Mouse (Mus musculus) myocyte (in vitro differentiated cells): ENCODE data around the gene Emc10. TPM values are rescaled to one million over a fixed set of nuclear protein-coding genes. Genes with fewer than 3 reads are reported as not detected.
A peak's percentile ranks its signal among the peaks of the same experiment; 100 is the strongest.

Source experiments
- H3K27me3 ChIP-seq: one replicate; pipeline ENCODE4 v1.6.1; 2011; ENCODE audit not compliant: control insufficient read depth, insufficient read depth, insufficient read length
- H3K36me3 ChIP-seq: one replicate; pipeline ENCODE4 v1.6.1; 2011; ENCODE audit not compliant: control insufficient read depth, insufficient read depth
- H3K4me2 ChIP-seq: one replicate; pipeline ENCODE4 v1.6.1; 2011; ENCODE audit warnings: low read depth, control low read depth
- H3K4me3 ChIP-seq: one replicate; pipeline ENCODE4 v1.5.1; 2011; ENCODE audit warnings: mild to moderate bottlenecking, control low read depth, moderate library complexity
- H3K79me2 ChIP-seq: one replicate; pipeline ENCODE4 v1.6.1; 2011; ENCODE audit not compliant: control insufficient read depth, insufficient read depth
- H3ac ChIP-seq: one replicate; pipeline ENCODE4 v1.6.1; 2011; ENCODE audit not compliant: control insufficient read depth, insufficient read length
- CEBPB ChIP-seq: IDR thresholded peaks from 2 replicates; pipeline ENCODE4 v1.6.1; 2011; ENCODE audit warnings: mild to moderate bottlenecking, moderate library complexity; ENCODE audit not compliant: poor library complexity, insufficient read depth, severe bottlenecking
- E2F4 ChIP-seq: IDR thresholded peaks from one replicate; pipeline ENCODE4 v1.6.1; 2011; ENCODE audit warnings: mild to moderate bottlenecking, control low read depth, moderate library complexity; ENCODE audit not compliant: insufficient read depth
- MAX ChIP-seq: IDR thresholded peaks from one replicate; pipeline ENCODE4 v1.6.1; 2011; ENCODE audit warnings: low read depth, mild to moderate bottlenecking, control low read depth
- MYOD1 ChIP-seq, 3 experiments: IDR thresholded peaks; one replicate each; pipeline ENCODE4 v1.6.1; 2011; ENCODE audit warnings: control low read depth in 2 of 3, low read depth in 2 of 3, mild to moderate bottlenecking in 2 of 3, moderate library complexity in 1 of 3; ENCODE audit not compliant: insufficient read length in 2 of 3, control insufficient read depth in 1 of 3
- MYOG ChIP-seq, 3 experiments: IDR thresholded peaks; one replicate each; pipeline ENCODE4 v1.6.1; 2011; ENCODE audit warnings: control low read depth in 2 of 3, low read depth in 2 of 3, mild to moderate bottlenecking in 2 of 3; ENCODE audit not compliant: insufficient read length in 2 of 3, control insufficient read depth in 1 of 3, insufficient read depth in 1 of 3
- POLR2A ChIP-seq: IDR thresholded peaks from one replicate; pipeline ENCODE4 v1.6.1; 2011; ENCODE audit warnings: low read depth, mild to moderate bottlenecking, control low read depth, moderate library complexity; ENCODE audit not compliant: insufficient read length
- POLR2AphosphoS2 ChIP-seq: IDR thresholded peaks from one replicate; pipeline ENCODE4 v1.6.1; 2011; ENCODE audit warnings: low read depth, control low read depth; ENCODE audit not compliant: insufficient read length
- REST ChIP-seq: IDR thresholded peaks from one replicate; pipeline ENCODE4 v1.6.1; 2011; ENCODE audit warnings: mild to moderate bottlenecking, control low read depth, moderate library complexity; ENCODE audit not compliant: insufficient read depth, insufficient read length
- SRF ChIP-seq: IDR thresholded peaks from one replicate; pipeline ENCODE4 v1.6.1; 2011; ENCODE audit warnings: low read depth; ENCODE audit not compliant: control insufficient read depth, insufficient read length
- TCF12 ChIP-seq: IDR thresholded peaks from one replicate; pipeline ENCODE4 v1.6.1; 2011; ENCODE audit warnings: mild to moderate bottlenecking, control low read depth; ENCODE audit not compliant: poor library complexity, insufficient read depth, severe bottlenecking
- TCF3 ChIP-seq: IDR thresholded peaks from one replicate; pipeline ENCODE4 v1.6.1; 2011; ENCODE audit warnings: low read depth, control low read depth; ENCODE audit not compliant: insufficient read length
- USF1 ChIP-seq: IDR thresholded peaks from one replicate; pipeline ENCODE4 v1.6.1; 2011; ENCODE audit warnings: low read depth, mild to moderate bottlenecking, control low read depth, moderate library complexity
- polyA plus RNA-seq: library from polyadenylated mRNA; unstranded; fragments of >200 nt; fragmentation: generic; extraction: Trizol; gene quantifications from one replicate; pipeline ENCODE4 v1.2.1, GENCODE M21; 2012; ENCODE audit warnings: missing spikeins

Gene Emc10
- polyA plus RNA-seq, 1 experiment: 98.2 TPM

DNA sequence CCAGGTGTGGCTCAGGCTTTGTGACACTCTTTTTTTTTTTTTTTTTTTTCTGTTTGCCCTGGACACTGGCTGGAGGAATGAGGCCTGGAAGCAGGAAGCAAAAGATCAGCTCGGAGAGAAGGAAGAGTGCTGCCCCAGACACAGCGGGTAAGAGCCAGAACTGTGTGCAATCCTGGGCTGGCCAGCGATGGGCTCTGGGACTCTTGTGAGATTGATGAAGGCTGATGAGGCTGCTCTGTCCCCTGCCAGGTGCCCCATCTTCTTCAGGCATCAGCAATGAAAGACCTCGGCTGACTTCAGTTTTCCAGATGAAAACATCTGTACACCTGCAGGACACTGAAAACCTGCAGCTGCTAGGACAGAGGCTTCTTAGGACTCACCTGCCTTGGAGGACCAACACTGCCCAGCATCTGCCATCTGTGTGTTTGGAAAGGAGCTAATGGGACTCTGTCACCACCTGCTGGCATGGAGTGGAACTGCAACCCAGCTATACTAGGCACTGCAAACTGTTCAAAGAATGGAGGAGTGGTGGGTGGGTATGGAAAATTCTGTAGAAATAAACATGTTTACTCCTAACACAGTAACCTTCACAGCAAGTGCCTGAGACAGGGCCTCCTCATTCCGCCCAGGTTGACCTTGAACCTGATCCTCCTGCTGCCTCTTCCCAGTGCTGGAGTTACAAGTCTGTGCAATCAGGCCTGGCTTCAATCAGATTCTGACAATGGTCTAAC is 11.3 kb downstream of the Emc10 start:
- Histone ChIP-seq H3K4me3 (no peak overlapping the region), H3K27me3 (no peaks in the 10 kb centered on the region), H3K79me2 (peaks cover 6% of the 10 kb centered on the region), H3K4me2 (no peak overlapping the region), H3ac (no peak overlapping the region), H3K36me3 (no peaks in the 10 kb centered on the region)
- TF ChIP-seq POLR2A: peak; percentile 12
- TF ChIP-seq POLR2AphosphoS2: peak; percentile 12
- TF ChIP-seq MYOG (IDR thresholded peaks at IDR 0.05; ENCODE audit: control insufficient read depth in 1 of 3, insufficient read depth in 1 of 3, insufficient read length in 2 of 3, low read depth in 2 of 3): no peak

DNA sequence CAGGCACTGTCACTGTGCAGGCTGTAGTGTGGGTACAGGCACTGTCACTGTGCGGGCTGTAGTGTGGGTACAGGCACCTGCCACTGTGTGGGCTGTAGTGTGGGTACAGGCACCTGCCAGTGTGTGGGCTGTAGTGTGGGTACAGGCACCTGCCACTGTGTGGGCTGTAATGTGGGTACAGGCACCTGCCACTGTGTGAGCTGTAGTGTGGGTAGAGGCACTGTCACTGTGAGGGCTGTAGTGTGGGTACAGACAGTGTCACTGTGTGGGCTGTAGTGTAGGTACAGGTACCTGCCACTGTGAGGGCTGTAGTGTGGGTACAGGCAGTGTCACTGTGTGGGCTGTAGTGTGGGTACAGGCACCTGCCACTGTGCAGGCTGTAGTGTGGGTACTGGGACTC is 12.2 kb downstream of the Emc10 start:
- Histone ChIP-seq H3K4me3 (no peak overlapping the region), H3K36me3 (no peaks in the 10 kb centered on the region), H3K27me3 (no peaks in the 10 kb centered on the region), H3K79me2 (peaks cover 7% of the 10 kb centered on the region), H3ac (no peak overlapping the region), H3K4me2 (no peak overlapping the region)
- TF ChIP-seq POLR2AphosphoS2: peak; percentile 74
- peak in 2 of 3 experiments; percentile 49 to 60 for TF ChIP-seq MYOG (IDR thresholded peaks at IDR 0.05; ENCODE audit: control insufficient read depth in 1 of 3, insufficient read depth in 1 of 3, insufficient read length in 2 of 3, low read depth in 2 of 3)
- no peak for TF ChIP-seq USF1
- peak in 2 of 3 experiments; percentile 61 to 69 for TF ChIP-seq MYOD1 (IDR thresholded peaks at IDR 0.05; ENCODE audit: control insufficient read depth in 1 of 3, insufficient read length in 2 of 3, low read depth in 2 of 3)
- TF ChIP-seq TCF3: peak; percentile 27

GRCm38 (mm10) chr7:44482836-44483435 is 13.4 kb downstream of the Emc10 start:
- H3K4me2 ChIP-seq: peak overlapping the region; percentile 36
- no peak overlapping the region for H3K4me3 ChIP-seq
- no peaks in the 10 kb centered on the region for H3K27me3 ChIP-seq
- H3ac ChIP-seq: no peak overlapping the region
- no peaks in the 10 kb centered on the region for H3K36me3 ChIP-seq
- peaks cover 11% of the 10 kb centered on the region for H3K79me2 ChIP-seq
- TF ChIP-seq REST: no peak
- TF ChIP-seq E2F4: no peak
- no peak for TF ChIP-seq SRF
- TF ChIP-seq MYOD1 (IDR thresholded peaks at IDR 0.05; ENCODE audit: control insufficient read depth in 1 of 3, insufficient read length in 2 of 3, low read depth in 2 of 3): no peak
- no peak for TF ChIP-seq POLR2AphosphoS2

DNA sequence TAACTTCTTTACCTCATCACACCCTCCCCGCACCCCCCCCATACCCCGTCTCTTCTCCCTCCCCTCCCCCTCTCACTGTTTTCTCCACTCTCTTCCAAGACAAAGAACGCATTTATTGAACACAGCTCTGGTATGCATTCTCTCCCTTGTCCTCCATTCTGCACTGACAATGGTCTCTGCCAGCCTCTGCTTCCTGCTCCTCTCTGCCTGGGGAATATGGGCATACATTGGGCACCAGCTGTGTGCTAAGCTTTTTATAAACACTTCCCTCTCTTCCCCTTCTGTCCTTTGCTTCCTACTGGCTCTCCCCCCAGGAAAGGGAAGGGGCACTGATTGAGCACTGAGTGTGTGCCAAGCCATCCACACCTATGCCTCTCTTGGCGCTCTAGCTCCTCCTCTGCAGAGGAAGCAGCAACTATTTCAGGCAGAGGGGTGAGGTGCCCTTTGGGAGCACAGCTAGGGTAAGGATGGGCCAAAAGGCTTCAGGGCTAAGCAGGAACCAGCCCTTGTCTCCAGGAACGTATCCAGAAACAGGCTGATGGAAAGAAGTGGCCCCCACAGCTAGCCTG is 21.2 kb downstream of the Emc10 start:
- H3ac ChIP-seq: peak overlapping the region; percentile 29
- H3K79me2 ChIP-seq: peaks cover 6% of the 10 kb centered on the region
- H3K27me3 ChIP-seq: no peaks in the 10 kb centered on the region
- H3K4me3 ChIP-seq: peak overlapping the region; percentile 31
- TF ChIP-seq MYOD1 (IDR thresholded peaks at IDR 0.05; ENCODE audit: control insufficient read depth in 1 of 3, insufficient read length in 2 of 3, low read depth in 2 of 3) (no peak), CEBPB (no peak), POLR2AphosphoS2 (peak; percentile 58), REST (no peak), POLR2A (peak; percentile 51), MAX (no peak)
- no peaks in the 10 kb centered on the region for H3K36me3 ChIP-seq
- peak overlapping the region; percentile 66 for H3K4me2 ChIP-seq

DNA sequence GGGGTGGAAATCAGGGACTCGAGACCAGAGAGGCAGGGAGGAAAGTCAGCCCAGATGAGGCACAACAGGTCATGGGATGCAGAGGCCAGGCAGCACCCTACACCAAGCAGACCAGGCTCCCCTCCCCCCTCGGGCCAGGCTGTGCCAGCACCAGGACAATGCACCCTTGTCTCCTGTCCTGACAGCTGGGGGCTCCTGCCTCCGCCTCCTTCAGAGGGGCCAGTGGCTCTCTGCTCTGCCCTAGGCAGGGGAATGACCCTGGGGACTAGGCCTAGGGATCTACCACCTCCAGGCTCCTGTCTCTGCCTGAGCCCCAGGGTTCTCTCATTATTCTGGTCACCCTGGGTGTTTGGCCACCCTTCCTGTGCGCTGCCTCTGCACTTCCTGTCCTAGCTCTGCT is 21.9 kb downstream of the Emc10 start:
- no peaks in the 10 kb centered on the region for H3K27me3 ChIP-seq
- H3ac ChIP-seq: peak overlapping the region; percentile 29
- peaks cover 4% of the 10 kb centered on the region for H3K79me2 ChIP-seq
- H3K4me3 ChIP-seq: peak overlapping the region; percentile 31
- TF ChIP-seq TCF12: no peak
- peak in 2 of 3 experiments; percentile 78 to 92 for TF ChIP-seq MYOD1 (IDR thresholded peaks at IDR 0.05; ENCODE audit: control insufficient read depth in 1 of 3, insufficient read length in 2 of 3, low read depth in 2 of 3)
- TF ChIP-seq POLR2AphosphoS2: peak; percentile 94
- TF ChIP-seq TCF3: peak; percentile 60
- peak; percentile 58 to 95 (median 81) for TF ChIP-seq MYOG (IDR thresholded peaks at IDR 0.05; ENCODE audit: control insufficient read depth in 1 of 3, insufficient read depth in 1 of 3, insufficient read length in 2 of 3, low read depth in 2 of 3)
- peak; percentile 80 for TF ChIP-seq POLR2A
- H3K36me3 ChIP-seq: no peaks in the 10 kb centered on the region
- peak overlapping the region; percentile 66 for H3K4me2 ChIP-seq
